Mouse (Mus musculus): ENCODE data around the gene Sag. TPM values are rescaled to one million over a fixed set of nuclear protein-coding genes. Genes with fewer than 3 reads are reported as not detected.

The Sag gene
- polyA plus RNA-seq, 1 experiment, result 2.8 TPM

- no peak overlapping the region for H3K27ac ChIP-seq (ENCODE audit: insufficient read depth, low read length)
- H3K4me1 ChIP-seq (ENCODE audit: control insufficient read depth, insufficient read depth, low read length), result no peaks in the 10 kb centered on the region
- H3K9me3 ChIP-seq (replicated peaks; ENCODE audit: control insufficient read depth, insufficient read depth, low read length, poor library complexity, severe bottlenecking), result no peaks in the 10 kb centered on the region
Observed at GRCm38 (mm10) chr1:87786251-87786650, 17.2 kb upstream of the Sag start.

GRCm38 (mm10) chr1:87789665-87790064 is 13.8 kb upstream of the Sag start:
- Histone ChIP-seq H3K9ac (ENCODE audit: low read depth, poor library complexity, severe bottlenecking) (no peak overlapping the region), H3K9me3 (replicated peaks; ENCODE audit: control insufficient read depth, insufficient read depth, low read length, poor library complexity, severe bottlenecking) (no peaks in the 10 kb centered on the region), H3K4me3 (ENCODE audit: low read depth, low read length) (no peak overlapping the region), H3K4me1 (ENCODE audit: control insufficient read depth, insufficient read depth, low read length) (no peaks in the 10 kb centered on the region), H3K27me3 (ENCODE audit: control insufficient read depth, insufficient read depth, low read length, poor library complexity, severe bottlenecking) (no peaks in the 10 kb centered on the region), H3K27ac (ENCODE audit: insufficient read depth, low read length) (no peak overlapping the region), H3K36me3 (ENCODE audit: control insufficient read depth, insufficient read depth, low read length, poor library complexity, severe bottlenecking) (peaks cover 24% of the 10 kb centered on the region)
- TF ChIP-seq CTCF (IDR thresholded peaks at IDR 0.05; ENCODE audit: low read depth, low read length) (no peak), POLR2A (IDR thresholded peaks at IDR 0.05; ENCODE audit: insufficient read depth, low read length) (no peak), EP300 (IDR thresholded peaks at IDR 0.05; ENCODE audit: insufficient read depth, low read depth, low read length) (no peak)

More at GRCm38 (mm10) chr1:87786251-87786650, 17.2 kb upstream of the Sag start:
- Histone ChIP-seq H3K36me3 (ENCODE audit: control insufficient read depth, insufficient read depth, low read length, poor library complexity, severe bottlenecking) (peaks cover 48% of the 10 kb centered on the region), H3K4me3 (ENCODE audit: low read depth, low read length) (no peak overlapping the region), H3K9ac (ENCODE audit: low read depth, poor library complexity, severe bottlenecking) (no peak overlapping the region), H3K27me3 (ENCODE audit: control insufficient read depth, insufficient read depth, low read length, poor library complexity, severe bottlenecking) (no peaks in the 10 kb centered on the region)
- no peak for TF ChIP-seq EP300 (IDR thresholded peaks at IDR 0.05; ENCODE audit: insufficient read depth, low read depth, low read length)
- TF ChIP-seq CTCF (IDR thresholded peaks at IDR 0.05; ENCODE audit: low read depth, low read length), result no peak
- no peak for TF ChIP-seq POLR2A (IDR thresholded peaks at IDR 0.05; ENCODE audit: insufficient read depth, low read length)

- Histone ChIP-seq H3K9me3 (replicated peaks; ENCODE audit: control insufficient read depth, insufficient read depth, low read length, poor library complexity, severe bottlenecking) (no peaks in the 10 kb centered on the region), H3K4me1 (ENCODE audit: control insufficient read depth, insufficient read depth, low read length) (no peaks in the 10 kb centered on the region), H3K4me3 (ENCODE audit: low read depth, low read length) (no peak overlapping the region), H3K36me3 (ENCODE audit: control insufficient read depth, insufficient read depth, low read length, poor library complexity, severe bottlenecking) (peaks cover 5% of the 10 kb centered on the region), H3K9ac (ENCODE audit: low read depth, poor library complexity, severe bottlenecking) (no peak overlapping the region), H3K27me3 (ENCODE audit: control insufficient read depth, insufficient read depth, low read length, poor library complexity, severe bottlenecking) (no peaks in the 10 kb centered on the region), H3K27ac (ENCODE audit: insufficient read depth, low read length) (no peak overlapping the region)
- TF ChIP-seq EP300 (IDR thresholded peaks at IDR 0.05; ENCODE audit: insufficient read depth, low read depth, low read length), result no peak
- no peak for TF ChIP-seq POLR2A (IDR thresholded peaks at IDR 0.05; ENCODE audit: insufficient read depth, low read length)
- no peak for TF ChIP-seq CTCF (IDR thresholded peaks at IDR 0.05; ENCODE audit: low read depth, low read length)
Observed at GRCm38 (mm10) chr1:87792438-87793137, 10.9 kb upstream of the Sag start.

GRCm38 (mm10) chr1:87793138-87793449 is 10.4 kb upstream of the Sag start:
- H3K4me3 ChIP-seq (ENCODE audit: low read depth, low read length), result no peak overlapping the region
- no peak overlapping the region for H3K27ac ChIP-seq (ENCODE audit: insufficient read depth, low read length)
- no peaks in the 10 kb centered on the region for H3K4me1 ChIP-seq (ENCODE audit: control insufficient read depth, insufficient read depth, low read length)
- TF ChIP-seq CTCF (IDR thresholded peaks at IDR 0.05; ENCODE audit: low read depth, low read length) (no peak), POLR2A (IDR thresholded peaks at IDR 0.05; ENCODE audit: insufficient read depth, low read length) (no peak)
- H3K36me3 ChIP-seq (ENCODE audit: control insufficient read depth, insufficient read depth, low read length, poor library complexity, severe bottlenecking), result peaks cover 5% of the 10 kb centered on the region
- no peak overlapping the region for H3K9ac ChIP-seq (ENCODE audit: low read depth, poor library complexity, severe bottlenecking)
- no peaks in the 10 kb centered on the region for H3K9me3 ChIP-seq (replicated peaks; ENCODE audit: control insufficient read depth, insufficient read depth, low read length, poor library complexity, severe bottlenecking)
- no peaks in the 10 kb centered on the region for H3K27me3 ChIP-seq (ENCODE audit: control insufficient read depth, insufficient read depth, low read length, poor library complexity, severe bottlenecking)

GRCm38 (mm10) chr1:87797702-87798101 is 5.8 kb upstream of the Sag start:
- Histone ChIP-seq H3K9ac (ENCODE audit: low read depth, poor library complexity, severe bottlenecking) (no peak overlapping the region), H3K36me3 (ENCODE audit: control insufficient read depth, insufficient read depth, low read length, poor library complexity, severe bottlenecking) (no peaks in the 10 kb centered on the region), H3K4me3 (ENCODE audit: low read depth, low read length) (no peak overlapping the region), H3K9me3 (replicated peaks; ENCODE audit: control insufficient read depth, insufficient read depth, low read length, poor library complexity, severe bottlenecking) (no peaks in the 10 kb centered on the region), H3K27me3 (ENCODE audit: control insufficient read depth, insufficient read depth, low read length, poor library complexity, severe bottlenecking) (no peaks in the 10 kb centered on the region), H3K4me1 (ENCODE audit: control insufficient read depth, insufficient read depth, low read length) (no peaks in the 10 kb centered on the region), H3K27ac (ENCODE audit: insufficient read depth, low read length) (no peak overlapping the region)
- no peak for TF ChIP-seq POLR2A (IDR thresholded peaks at IDR 0.05; ENCODE audit: insufficient read depth, low read length)
- no peak for TF ChIP-seq CTCF (IDR thresholded peaks at IDR 0.05; ENCODE audit: low read depth, low read length)
- TF ChIP-seq EP300 (IDR thresholded peaks at IDR 0.05; ENCODE audit: insufficient read depth, low read depth, low read length), result no peak

GRCm38 (mm10) chr1:87798306-87798705 is 5.2 kb upstream of the Sag start:
- Histone ChIP-seq H3K9ac (ENCODE audit: low read depth, poor library complexity, severe bottlenecking) (no peak overlapping the region), H3K4me3 (ENCODE audit: low read depth, low read length) (no peak overlapping the region), H3K4me1 (ENCODE audit: control insufficient read depth, insufficient read depth, low read length) (no peaks in the 10 kb centered on the region), H3K27me3 (ENCODE audit: control insufficient read depth, insufficient read depth, low read length, poor library complexity, severe bottlenecking) (no peaks in the 10 kb centered on the region), H3K36me3 (ENCODE audit: control insufficient read depth, insufficient read depth, low read length, poor library complexity, severe bottlenecking) (no peaks in the 10 kb centered on the region), H3K9me3 (replicated peaks; ENCODE audit: control insufficient read depth, insufficient read depth, low read length, poor library complexity, severe bottlenecking) (no peaks in the 10 kb centered on the region), H3K27ac (ENCODE audit: insufficient read depth, low read length) (no peak overlapping the region)
- TF ChIP-seq EP300 (IDR thresholded peaks at IDR 0.05; ENCODE audit: insufficient read depth, low read depth, low read length), result no peak
- no peak for TF ChIP-seq POLR2A (IDR thresholded peaks at IDR 0.05; ENCODE audit: insufficient read depth, low read length)
- TF ChIP-seq CTCF (IDR thresholded peaks at IDR 0.05; ENCODE audit: low read depth, low read length), result no peak

All from ES-Bruce4 (cell line).